Mouse (Mus musculus) inflammation-experienced regulatory T-cells, adult 6 months (primary cell): Measurements from ENCODE around the gene Ahnak2. TPM values are rescaled to one million over a fixed set of nuclear protein-coding genes. Genes with fewer than 3 reads are reported as not detected.
"Not testable (repeated sequence)": the region's sequence is repeated elsewhere in the genome, so short reads cannot be mapped to it uniquely, and the experiment has no call there.

Source experiments
- ATAC-seq: one replicate; pipeline ENCODE4 v1.8.0; 2017
- polyA plus RNA-seq, 3 experiments: library from polyadenylated mRNA; unstranded; fragments of 100-300 nt; shearing (Covaris generic); gene quantifications; one replicate each; pipeline ENCODE4 v1.2.1; 2017

Ahnak2 gene
- polyA plus RNA-seq, 3 experiments from 2014 or later, result not detected

- no peak for ATAC-seq
Observed at GRCm38 (mm10) chr12:112820401-112820999, 18.0 kb upstream of the Ahnak2 start.

- ATAC-seq, result no peak
Observed at GRCm38 (mm10) chr12:112819057-112819662, 16.7 kb upstream of the Ahnak2 start.

GRCm38 (mm10) chr12:112816866-112817265 is 14.4 kb upstream of the Ahnak2 start:
- not testable (repeated sequence) for ATAC-seq

GRCm38 (mm10) chr12:112816294-112816693 is 13.8 kb upstream of the Ahnak2 start:
- ATAC-seq, result peak; percentile 71

- no peak for ATAC-seq
Observed at GRCm38 (mm10) chr12:112814682-112815470, 12.4 kb upstream of the Ahnak2 start.

GRCm38 (mm10) chr12:112813370-112813769 is 10.9 kb upstream of the Ahnak2 start:
- ATAC-seq, result no peak

GRCm38 (mm10) chr12:112810092-112810885 is 7.8 kb upstream of the Ahnak2 start:
- no peak for ATAC-seq

- no peak for ATAC-seq
Observed at GRCm38 (mm10) chr12:112809641-112810040, 7.2 kb upstream of the Ahnak2 start.

- ATAC-seq, result peak; percentile 99
Observed at GRCm38 (mm10) chr12:112808587-112809364, 6.3 kb upstream of the Ahnak2 start, which contains the start of gene Clba1. Gene Clba1 (plus strand): TSS chr12:112808937.

- ATAC-seq, result no peak
Observed at GRCm38 (mm10) chr12:112808212-112808586, 5.7 kb upstream of the Ahnak2 start.

GRCm38 (mm10) chr12:112807796-112808195 is 5.3 kb upstream of the Ahnak2 start:
- no peak for ATAC-seq

- no peak for ATAC-seq
Observed at GRCm38 (mm10) chr12:112806044-112806443, 3.6 kb upstream of the Ahnak2 start.

- no peak for ATAC-seq
Observed at GRCm38 (mm10) chr12:112804046-112804445, 1.6 kb upstream of the Ahnak2 start.

- ATAC-seq, result no peak
Observed at GRCm38 (mm10) chr12:112802917-112803316, 460 bp upstream of the Ahnak2 start.

- peak; percentile 83 for ATAC-seq
Observed at GRCm38 (mm10) chr12:112800476-112800875, 2.0 kb downstream of the Ahnak2 start.

- ATAC-seq, result no peak
Observed at GRCm38 (mm10) chr12:112799237-112799970, 3.1 kb downstream of the Ahnak2 start.

- ATAC-seq, result no peak
Observed at GRCm38 (mm10) chr12:112798716-112799115, 3.7 kb downstream of the Ahnak2 start.

- ATAC-seq, result no peak
Observed at GRCm38 (mm10) chr12:112798332-112798681, 4.2 kb downstream of the Ahnak2 start.

- no peak for ATAC-seq
Observed at GRCm38 (mm10) chr12:112797672-112798331, 4.7 kb downstream of the Ahnak2 start.

- ATAC-seq, result no peak
Observed at GRCm38 (mm10) chr12:112796551-112797510, 5.6 kb downstream of the Ahnak2 start.
